Mouse (Mus musculus): ENCODE results near the gene 2900011O08Rik. TPM values are rescaled to one million over a fixed set of nuclear protein-coding genes. Genes with fewer than 3 reads are reported as not detected.
"Not testable (repeated sequence)": the region's sequence is repeated elsewhere in the genome, so short reads cannot be mapped to it uniquely, and the experiment has no call there.

2900011O08Rik gene
- polyA plus RNA-seq (2016; fragmentation: Nextera tagmentation; extraction: Ambion mirVana), result 40.9 and 45.5 TPM in 2 replicates

DNA sequence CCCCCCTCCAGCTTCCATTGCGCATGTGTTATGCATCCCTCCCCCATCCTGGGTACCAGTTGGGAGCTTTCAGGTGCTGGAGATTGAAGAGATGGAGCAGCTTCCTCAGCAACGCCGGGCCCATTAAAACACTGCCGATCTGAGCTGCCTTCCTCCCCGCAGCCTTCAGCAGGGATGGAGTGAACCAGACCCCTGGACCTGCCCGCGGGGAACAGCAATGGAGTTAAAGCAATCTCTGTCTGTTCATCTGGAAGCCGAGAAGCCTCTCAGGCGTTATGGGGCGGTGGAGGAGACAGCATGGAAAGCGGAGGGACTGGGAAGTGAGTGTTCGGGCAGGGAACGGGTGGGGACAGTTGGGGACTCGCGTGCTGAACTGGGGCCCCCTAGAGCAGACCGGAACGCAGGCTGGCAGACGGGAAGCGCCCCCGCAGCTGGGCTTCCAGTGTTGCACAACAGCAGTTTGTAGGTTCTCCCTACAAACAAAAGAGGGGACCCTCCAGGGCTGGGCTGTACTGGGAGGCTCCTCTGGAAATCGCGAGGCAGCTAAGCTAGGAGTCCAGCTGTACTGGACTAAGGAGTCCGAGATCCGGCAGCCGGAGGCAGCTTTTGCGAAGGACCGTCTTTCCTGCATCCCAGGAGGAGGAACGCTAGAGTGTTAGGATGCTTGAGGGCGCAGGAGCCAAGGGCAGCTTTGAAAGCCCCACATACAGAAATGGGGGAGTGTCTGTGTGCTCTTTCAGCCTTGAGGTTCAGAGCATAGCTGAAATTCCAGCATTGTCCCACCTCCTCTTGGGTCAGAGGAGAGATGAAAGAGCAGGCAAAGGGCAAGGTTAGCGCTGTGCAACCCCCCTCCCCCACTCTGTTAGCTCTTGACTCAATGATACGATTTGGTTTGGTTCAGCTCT lies at the start of gene 2900011O08Rik, which contains the start of gene Ifitm7:
TSS of gene 2900011O08Rik (plus strand) at position 31 of the 905 bp plus-strand sequence.
TSS of gene Ifitm7 (minus strand) at position 315 of the 905 bp plus-strand sequence.
- Histone ChIP-seq H3K27me3 (no peaks in the 10 kb centered on the region), H3K9me3 (no peaks in the 10 kb centered on the region), H3K4me1 (peaks cover 11% of the 10 kb centered on the region; the same call in 1 of the 2 replicates), H3K9ac (peak within 1 kb of the TSS; percentile 79), H3K4me2 (peak within 1 kb of the TSS; percentile 69), H3K4me3 (replicated peaks) (peak within 1 kb of the TSS; percentile 64), H3K27ac (peak within 1 kb of the TSS; percentile 89), H3K36me3 (replicated peaks) (no peaks in the 10 kb centered on the region)
- WGBS, result under 1% methylated on average over 31 of the region's 31 CpGs
- ATAC-seq (ENCODE audit: low FRiP score), result peak; percentile 86

DNA sequence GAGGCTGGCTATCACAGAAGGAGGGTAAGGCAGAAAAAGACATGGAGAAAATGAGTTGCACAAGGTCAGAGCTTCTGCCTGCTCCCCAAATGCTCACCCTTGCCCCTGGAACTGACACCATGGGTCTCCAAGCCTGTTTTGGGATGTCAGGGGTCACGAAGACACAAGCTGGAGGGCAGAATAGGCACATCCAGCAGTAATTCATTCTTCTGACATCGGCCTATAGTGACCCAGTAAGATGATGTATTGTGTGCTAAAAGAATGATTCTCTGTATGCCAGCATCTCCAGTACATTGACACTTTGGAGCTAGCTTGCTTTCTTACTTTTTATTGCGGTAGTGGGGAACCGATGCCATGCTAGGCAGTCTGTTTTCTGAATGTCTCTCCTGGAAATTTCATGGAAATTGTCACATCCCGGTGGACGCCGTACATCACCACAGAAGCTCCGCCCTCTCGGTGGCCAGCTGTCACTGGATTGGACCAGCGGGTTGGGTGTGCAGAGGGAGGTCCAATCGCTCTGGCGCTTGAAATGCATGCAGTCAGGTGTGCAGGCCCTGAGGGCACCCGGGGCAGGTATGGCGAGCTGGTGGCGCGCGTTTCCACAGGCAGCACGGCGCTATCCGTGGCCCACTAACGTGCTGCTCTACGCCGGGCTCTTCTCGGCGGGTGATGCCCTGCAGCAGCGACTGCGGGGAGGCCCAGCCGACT lies 46.1 kb upstream of the 2900011O08Rik start:
- no peaks in the 10 kb centered on the region for H3K9me3 ChIP-seq
- peaks cover 20% of the 10 kb centered on the region for H3K27me3 ChIP-seq
- peak overlapping the region; percentile 66 for H3K9ac ChIP-seq
- peak overlapping the region; percentile 99 for H3K4me2 ChIP-seq
- H3K27ac ChIP-seq, result no peak overlapping the region
- no peaks in the 10 kb centered on the region for H3K36me3 ChIP-seq (replicated peaks)
- 5% methylated on average over 28 of the region's 28 CpGs for WGBS
- peak; percentile 98 for ATAC-seq (ENCODE audit: low FRiP score)
- H3K4me1 ChIP-seq, result peaks cover 9% of the 10 kb centered on the region
- peak overlapping the region; percentile 69 for H3K4me3 ChIP-seq (replicated peaks)

DNA sequence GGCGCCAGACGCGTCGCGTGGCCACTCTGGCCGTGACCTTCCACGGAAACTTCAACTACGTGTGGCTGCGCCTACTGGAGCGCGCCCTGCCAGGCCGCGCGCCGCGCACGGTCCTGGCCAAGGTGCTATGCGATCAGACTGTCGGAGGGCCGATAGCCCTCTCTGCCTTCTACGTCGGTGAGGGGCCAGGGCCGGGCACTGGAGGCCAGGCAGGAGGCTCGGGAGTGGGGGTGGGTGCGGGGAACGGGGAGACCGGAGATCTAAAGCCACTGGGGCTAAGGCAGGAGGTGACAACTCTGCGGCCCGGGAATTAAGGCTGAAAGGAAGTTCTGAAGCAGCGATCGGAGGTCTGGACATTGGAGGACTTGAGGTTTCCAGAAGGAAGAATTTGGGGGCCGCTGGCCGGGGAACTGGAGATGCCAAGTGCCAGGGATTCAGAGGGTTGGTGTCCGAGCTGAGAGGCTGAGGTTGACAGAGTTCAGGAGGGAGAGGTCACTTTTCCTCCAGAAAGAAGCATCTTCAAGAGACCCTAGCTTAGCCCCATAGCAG lies 45.5 kb upstream of the 2900011O08Rik start:
- Histone ChIP-seq H3K4me1 (peaks cover 9% of the 10 kb centered on the region), H3K27ac (no peak overlapping the region), H3K9me3 (no peaks in the 10 kb centered on the region), H3K4me2 (peak overlapping the region; percentile 99), H3K9ac (peak overlapping the region; percentile 66), H3K27me3 (peaks cover 20% of the 10 kb centered on the region), H3K36me3 (replicated peaks) (no peaks in the 10 kb centered on the region), H3K4me3 (replicated peaks) (peak overlapping the region; percentile 69)
- 4% methylated on average over 34 of the region's 34 CpGs for WGBS
- peak; percentile 75 for ATAC-seq (ENCODE audit: low FRiP score)

DNA sequence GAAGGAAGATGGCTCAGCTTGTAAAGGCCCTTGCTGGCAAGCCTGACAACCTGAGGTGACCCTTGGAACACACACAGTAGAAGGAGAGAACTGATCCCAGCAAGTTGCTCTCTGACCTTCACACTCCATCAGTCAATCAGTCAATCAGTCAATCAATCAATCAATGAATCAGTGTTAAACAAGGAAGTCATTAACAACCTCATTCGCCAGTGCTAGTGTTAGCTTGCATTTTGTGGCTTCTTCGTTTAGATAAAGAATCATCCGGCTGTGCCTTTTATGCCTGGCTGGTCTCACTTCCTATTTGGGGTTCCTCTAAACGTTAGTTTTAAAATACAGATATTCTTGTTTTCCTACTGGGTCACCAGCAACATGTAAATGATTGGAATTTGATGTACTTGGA lies 42.2 kb upstream of the 2900011O08Rik start:
- Histone ChIP-seq H3K27ac (no peak overlapping the region), H3K36me3 (replicated peaks) (no peaks in the 10 kb centered on the region), H3K9ac (no peak overlapping the region), H3K4me2 (no peak overlapping the region), H3K4me1 (peaks cover 9% of the 10 kb centered on the region), H3K27me3 (peaks cover 20% of the 10 kb centered on the region), H3K9me3 (no peaks in the 10 kb centered on the region), H3K4me3 (replicated peaks) (no peak overlapping the region)
- WGBS, result 70% methylated on average over 4 of the region's 4 CpGs
- ATAC-seq (ENCODE audit: low FRiP score), result no peak

DNA sequence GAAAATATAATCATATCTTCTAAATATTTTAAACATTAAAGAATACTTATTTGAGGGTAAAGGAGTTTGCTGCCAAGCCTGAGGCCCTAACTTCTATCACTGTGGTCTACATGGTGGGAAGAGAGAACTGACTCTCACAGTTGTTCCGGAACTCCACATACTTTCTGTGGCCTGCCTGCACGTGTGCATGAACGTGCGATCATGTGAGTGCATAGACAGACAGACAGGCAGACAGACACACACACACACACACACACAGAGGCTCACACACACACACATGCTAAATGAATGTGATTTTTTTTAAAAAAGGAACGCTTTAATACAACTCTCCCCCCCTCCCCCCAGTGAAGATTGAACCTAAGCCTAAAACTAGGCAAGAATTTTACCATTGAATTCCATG lies 41.7 kb upstream of the 2900011O08Rik start:
- H3K9ac ChIP-seq, result no peak overlapping the region
- peaks cover 9% of the 10 kb centered on the region for H3K4me1 ChIP-seq
- H3K4me2 ChIP-seq, result no peak overlapping the region
- no peaks in the 10 kb centered on the region for H3K36me3 ChIP-seq (replicated peaks)
- H3K4me3 ChIP-seq (replicated peaks), result no peak overlapping the region
- H3K27me3 ChIP-seq, result peaks cover 20% of the 10 kb centered on the region
- no peaks in the 10 kb centered on the region for H3K9me3 ChIP-seq
- WGBS, result 84% methylated on average over 5 of the region's 5 CpGs
- ATAC-seq (ENCODE audit: low FRiP score), result no peak
- no peak overlapping the region for H3K27ac ChIP-seq

DNA sequence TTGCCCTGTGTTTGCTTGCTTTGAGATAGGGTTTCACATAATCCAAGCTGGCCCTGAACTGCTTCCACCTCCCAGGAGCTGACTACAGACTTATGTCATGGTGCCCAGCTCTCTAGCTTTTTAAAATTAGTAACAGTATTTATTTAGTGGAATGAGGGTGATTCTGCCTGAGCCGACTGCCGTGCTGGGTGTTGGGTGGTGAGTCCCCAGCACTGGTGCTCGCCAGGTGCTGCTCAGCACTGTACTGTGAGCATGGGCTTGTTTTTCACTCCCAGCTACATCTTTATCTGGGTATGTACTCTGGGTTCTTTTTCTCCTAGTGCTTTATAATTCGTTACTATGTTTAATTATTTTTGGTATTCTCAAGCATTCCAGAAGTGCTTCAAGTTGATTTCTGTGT lies 41.3 kb upstream of the 2900011O08Rik start:
- no peak overlapping the region for H3K9ac ChIP-seq
- no peak for ATAC-seq (ENCODE audit: low FRiP score)
- peaks cover 20% of the 10 kb centered on the region for H3K27me3 ChIP-seq
- no peak overlapping the region for H3K4me2 ChIP-seq
- H3K27ac ChIP-seq, result no peak overlapping the region
- WGBS, result 79% methylated on average over 4 of the region's 4 CpGs
- H3K9me3 ChIP-seq, result no peaks in the 10 kb centered on the region
- no peak overlapping the region for H3K4me3 ChIP-seq (replicated peaks)
- peaks cover 9% of the 10 kb centered on the region for H3K4me1 ChIP-seq
- H3K36me3 ChIP-seq (replicated peaks), result no peaks in the 10 kb centered on the region

DNA sequence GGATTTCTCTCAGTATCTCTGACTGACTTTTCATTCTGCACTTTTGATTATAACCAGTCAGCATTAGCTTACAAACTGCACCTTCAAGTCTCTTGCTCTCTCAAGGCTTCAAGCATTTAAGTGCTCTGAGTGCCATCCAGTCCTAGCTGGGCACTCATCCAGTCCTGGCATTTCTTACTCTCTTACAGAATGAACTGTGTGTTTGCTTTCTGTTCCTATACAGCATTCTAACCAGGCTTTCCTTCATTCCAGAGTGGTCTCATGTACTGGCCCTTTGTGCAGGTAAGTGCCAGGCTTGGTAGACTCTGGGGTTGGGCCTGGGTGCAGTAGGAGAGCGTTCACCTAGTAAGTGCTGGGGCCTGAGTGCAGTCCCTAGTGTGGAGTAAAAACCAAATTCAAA lies 40.1 kb upstream of the 2900011O08Rik start:
- Histone ChIP-seq H3K27ac (no peak overlapping the region), H3K27me3 (peaks cover 12% of the 10 kb centered on the region), H3K4me3 (replicated peaks) (no peak overlapping the region), H3K36me3 (replicated peaks) (no peaks in the 10 kb centered on the region), H3K9me3 (no peaks in the 10 kb centered on the region), H3K4me1 (peaks cover 2% of the 10 kb centered on the region), H3K4me2 (no peak overlapping the region), H3K9ac (no peak overlapping the region)
- WGBS, result 73% methylated on average over 1 of the region's 1 CpGs
- ATAC-seq (ENCODE audit: low FRiP score), result no peak

DNA sequence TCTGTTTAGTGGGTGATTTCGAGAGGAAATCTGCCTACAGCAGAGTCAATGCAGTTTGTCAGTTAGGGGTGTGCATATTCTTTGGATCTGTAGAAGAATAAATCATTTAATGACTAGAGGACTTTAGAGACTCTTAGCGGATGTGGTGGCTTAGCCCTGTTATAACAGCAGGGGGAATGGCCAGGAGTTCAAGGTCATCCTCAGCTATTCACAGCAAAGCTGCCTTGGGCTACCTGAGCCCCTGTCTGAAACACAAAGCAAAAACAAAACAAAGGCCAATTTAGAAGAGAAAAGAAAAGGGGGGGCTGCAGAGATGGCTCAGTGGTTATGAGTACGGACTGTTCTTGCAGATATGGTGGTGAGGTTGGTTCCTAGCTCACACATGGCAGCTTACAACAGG lies 35.2 kb upstream of the 2900011O08Rik start:
- no peak overlapping the region for H3K4me2 ChIP-seq

DNA sequence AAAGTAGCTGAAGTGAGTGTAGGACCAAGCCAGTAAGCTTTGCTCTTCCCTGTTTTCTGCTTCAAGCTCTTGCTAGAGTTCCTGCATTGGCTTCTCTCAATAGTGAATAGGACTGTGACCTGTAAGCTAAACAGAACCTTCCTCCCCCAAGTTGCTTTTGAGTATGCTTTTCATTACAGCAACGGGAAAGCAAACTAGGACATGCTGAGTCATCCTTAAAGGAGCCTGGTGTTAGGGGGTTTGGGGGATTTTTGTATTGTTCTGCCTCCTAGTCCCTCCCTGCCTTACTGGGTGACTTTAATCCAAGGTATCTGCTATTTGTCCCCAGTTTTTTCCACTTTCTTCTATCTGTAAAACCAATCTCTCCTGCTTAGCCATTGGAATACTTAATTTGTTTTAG lies 24.4 kb upstream of the 2900011O08Rik start:
- no peak overlapping the region for H3K27ac ChIP-seq
- no peak overlapping the region for H3K4me3 ChIP-seq (replicated peaks)
- WGBS, result 15% methylated on average over 1 of the region's 1 CpGs
- ATAC-seq (ENCODE audit: low FRiP score), result no peak
- no peaks in the 10 kb centered on the region for H3K36me3 ChIP-seq (replicated peaks)
- H3K4me1 ChIP-seq, result no peaks in the 10 kb centered on the region
- no peak overlapping the region for H3K4me2 ChIP-seq
- no peaks in the 10 kb centered on the region for H3K9me3 ChIP-seq
- H3K27me3 ChIP-seq, result no peaks in the 10 kb centered on the region
- no peak overlapping the region for H3K9ac ChIP-seq

More for the DNA sequence above, 35.2 kb upstream of the 2900011O08Rik start:
- H3K4me1 ChIP-seq, result no peaks in the 10 kb centered on the region
- H3K9ac ChIP-seq, result no peak overlapping the region
- WGBS, result 71% methylated on average over 3 of the region's 3 CpGs
- H3K36me3 ChIP-seq (replicated peaks), result no peaks in the 10 kb centered on the region
- H3K27me3 ChIP-seq, result no peaks in the 10 kb centered on the region
- H3K27ac ChIP-seq, result no peak overlapping the region
- H3K4me3 ChIP-seq (replicated peaks), result no peak overlapping the region
- no peaks in the 10 kb centered on the region for H3K9me3 ChIP-seq
- ATAC-seq (ENCODE audit: low FRiP score), result no peak

DNA sequence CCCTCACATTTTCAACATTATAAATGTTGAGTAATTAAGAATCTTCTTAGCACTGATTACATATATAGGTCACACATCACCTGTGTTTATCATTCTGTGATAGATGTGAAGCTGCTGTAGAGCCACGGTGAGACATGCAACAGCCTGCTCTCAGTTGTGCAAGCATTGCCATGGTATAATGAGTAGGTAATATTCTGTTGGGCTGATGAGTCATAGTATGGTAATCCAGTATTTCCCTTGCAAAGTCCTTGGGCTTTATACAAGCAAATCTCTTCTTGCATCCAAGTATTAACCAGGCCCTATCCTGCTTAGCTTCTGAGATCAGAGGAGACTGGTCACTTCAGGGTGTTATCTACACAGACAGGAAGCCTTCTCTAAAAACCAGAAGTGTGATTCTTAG lies 17.3 kb upstream of the 2900011O08Rik start:
- WGBS, result 94% methylated on average over 1 of the region's 1 CpGs
- H3K27me3 ChIP-seq, result no peaks in the 10 kb centered on the region
- H3K9me3 ChIP-seq, result no peaks in the 10 kb centered on the region
- no peaks in the 10 kb centered on the region for H3K36me3 ChIP-seq (replicated peaks)
- no peak for ATAC-seq (ENCODE audit: low FRiP score)
- H3K9ac ChIP-seq, result no peak overlapping the region
- H3K4me2 ChIP-seq, result no peak overlapping the region
- no peak overlapping the region for H3K4me3 ChIP-seq (replicated peaks)
- H3K4me1 ChIP-seq, result no peaks in the 10 kb centered on the region
- no peak overlapping the region for H3K27ac ChIP-seq

DNA sequence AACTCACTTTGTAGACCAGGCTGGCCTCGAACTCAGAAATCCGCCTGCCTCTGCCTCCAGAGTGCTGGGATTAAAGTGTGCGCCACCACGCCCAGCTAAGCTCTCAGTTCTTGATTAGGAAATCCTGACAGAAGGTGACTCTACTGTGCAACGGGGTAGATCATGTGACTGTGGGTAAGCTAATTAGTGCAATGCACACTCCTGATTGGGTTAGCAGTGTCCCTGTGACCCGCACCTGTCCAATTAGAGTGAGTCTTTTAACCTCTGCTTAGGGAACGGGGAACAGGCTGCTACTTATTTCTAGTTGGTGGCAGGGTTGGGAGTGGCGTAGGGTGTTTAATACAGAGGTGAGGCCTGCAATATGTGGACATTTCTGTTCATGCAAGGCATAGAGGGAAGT lies 14.4 kb upstream of the 2900011O08Rik start:
- no peak overlapping the region for H3K9ac ChIP-seq
- H3K27ac ChIP-seq, result no peak overlapping the region
- no peak overlapping the region for H3K4me2 ChIP-seq
- no peak overlapping the region for H3K4me3 ChIP-seq (replicated peaks)
- 0 out of 2 replicates have a peak, but pooled peaks cover 3% of the 10 kb centered on the region for H3K9me3 ChIP-seq
- H3K4me1 ChIP-seq, result no peaks in the 10 kb centered on the region
- 89% methylated on average over 8 of the region's 8 CpGs for WGBS
- no peak for ATAC-seq (ENCODE audit: low FRiP score)
- no peaks in the 10 kb centered on the region for H3K27me3 ChIP-seq
- H3K36me3 ChIP-seq (replicated peaks), result no peaks in the 10 kb centered on the region

DNA sequence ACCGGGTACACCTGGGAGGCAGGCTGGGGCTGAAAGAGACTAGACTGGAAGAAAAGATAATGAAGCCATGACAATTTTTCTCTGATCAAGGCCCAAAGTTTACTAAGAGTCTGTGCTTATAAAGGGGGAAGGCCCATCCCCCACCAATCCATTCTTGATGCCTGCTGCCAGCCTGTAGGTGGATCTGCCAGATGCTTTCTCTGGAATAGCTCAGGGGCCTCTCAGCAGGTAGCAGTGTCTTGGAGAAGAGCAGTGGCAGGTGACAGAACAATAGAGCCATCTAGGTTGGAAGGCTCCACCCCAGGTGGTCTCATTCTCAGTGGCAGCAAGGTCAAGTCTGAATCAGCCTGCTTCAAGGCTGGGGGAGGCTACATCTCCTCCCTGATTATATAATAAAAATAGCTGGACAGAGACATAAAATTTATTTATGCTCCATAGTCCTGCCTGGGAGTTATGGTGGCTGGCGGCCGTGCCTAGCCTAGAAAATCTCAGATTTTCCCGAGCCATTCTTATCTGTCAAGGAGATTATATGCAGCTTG lies 10.0 kb upstream of the 2900011O08Rik start:
- not testable (repeated sequence) for H3K9me3 ChIP-seq; H3K4me1 ChIP-seq; H3K9ac ChIP-seq; H3K36me3 ChIP-seq (replicated peaks); H3K4me2 ChIP-seq; ATAC-seq (ENCODE audit: low FRiP score); H3K27me3 ChIP-seq; H3K4me3 ChIP-seq (replicated peaks); H3K27ac ChIP-seq
- 82% methylated on average over 4 of the region's 4 CpGs for WGBS

Data from forebrain, embryonic 12.5 days (tissue).